Mouse (Mus musculus) stomach, embryonic 15.5 days (tissue): ENCODE results near the gene Trim25. TPM values are rescaled to one million over a fixed set of nuclear protein-coding genes. Genes with fewer than 3 reads are reported as not detected.

Experiments used
- ATAC-seq: fragments of 200-750 bp; cut with Nextera tagmentation; 2 replicates; pipeline ENCODE4 v1.8.0; 2017; ENCODE audit warnings: low read depth, moderate number of reproducible peaks, moderate TSS enrichment; ENCODE audit not compliant: insufficient read depth, low FRiP score
- H3K27ac ChIP-seq: fragments of 300-500 bp; sonication (generic); 2 replicates; pipeline ENCODE4 v1.5.1; 2015; ENCODE audit warnings: mild to moderate bottlenecking, inconsistent platforms
- H3K27me3 ChIP-seq: fragments of 300-500 bp; sonication (generic); replicated peaks from 2 replicates; pipeline ENCODE4 v1.6.1; 2015; ENCODE audit warnings: inconsistent platforms
- H3K36me3 ChIP-seq: fragments of 300-500 bp; sonication (generic); 2 replicates; pipeline ENCODE4 v1.6.1; 2015; ENCODE audit warnings: inconsistent platforms
- H3K4me1 ChIP-seq: fragments of 300-500 bp; sonication (generic); 2 replicates; pipeline ENCODE4 v1.6.1; 2015; ENCODE audit warnings: inconsistent platforms
- H3K4me2 ChIP-seq: fragments of 300-500 bp; sonication (generic); 2 replicates; pipeline ENCODE4 v1.6.1; 2015; ENCODE audit warnings: mild to moderate bottlenecking, inconsistent platforms
- H3K4me3 ChIP-seq: fragments of 300-500 bp; sonication (generic); replicated peaks from 2 replicates; pipeline ENCODE4 v1.5.1; 2015; ENCODE audit warnings: inconsistent platforms
- H3K9ac ChIP-seq: fragments of 300-500 bp; sonication (generic); 2 replicates; pipeline ENCODE4 v1.6.1; 2015; ENCODE audit warnings: inconsistent platforms
- H3K9me3 ChIP-seq: fragments of 300-500 bp; sonication (generic); 2 replicates; pipeline ENCODE4 v1.6.1; 2016; ENCODE audit warnings: inconsistent platforms
- WGBS: fragments of 180-500 bp; shearing (Covaris S2); methylation state at CpG from one replicate; pipeline ENCODE4 v1.1.7; 2015; 5-methylcytosine and 5-hydroxymethylcytosine counted together
- polyA plus RNA-seq: library from polyadenylated mRNA; unstranded; fragments of >200 nt; fragmentation: Nextera tagmentation; extraction: Ambion mirVana; gene quantifications from 2 replicates; pipeline ENCODE4 v1.2.1, GENCODE M21; 2015

The Trim25 gene
- polyA plus RNA-seq, 1 experiment from 2014 or later, result 28.4 TPM

DNA sequence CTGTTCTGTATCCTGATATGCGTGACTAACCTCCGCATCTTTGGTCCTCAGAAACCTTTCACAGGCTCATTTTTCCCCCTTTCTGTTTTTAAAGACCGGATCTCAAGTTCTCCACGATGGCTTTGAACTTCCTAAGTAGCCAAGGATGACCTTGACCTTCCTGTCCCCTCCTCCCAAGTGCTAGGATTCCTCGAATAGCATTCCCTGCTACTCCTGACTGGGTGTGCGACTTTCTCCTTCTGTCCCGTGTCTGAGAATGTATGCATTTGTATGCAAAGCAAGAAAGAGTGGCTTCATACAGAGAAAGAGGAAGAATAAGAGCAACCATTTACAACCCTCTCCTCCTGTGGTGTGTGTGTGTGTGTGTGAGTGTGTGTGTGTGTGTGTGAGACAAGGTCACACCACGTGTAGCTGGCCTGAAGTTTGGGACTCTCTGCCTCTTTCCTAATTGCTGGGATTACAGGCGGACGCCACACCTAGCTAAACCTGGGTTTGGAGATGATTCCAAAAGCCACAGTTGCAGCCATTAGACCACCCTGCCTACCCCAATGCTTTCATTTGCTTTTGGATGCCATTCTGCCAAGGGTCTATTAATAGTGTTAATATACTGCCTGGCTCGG lies 68.8 kb downstream of the Trim25 start:
- no peak overlapping the region for H3K4me3 ChIP-seq
- WGBS, result 63% methylated on average over 11 of the region's 11 CpGs
- peak overlapping the region; percentile 35; the same call in 1 of the 2 replicates for H3K27ac ChIP-seq
- H3K9ac ChIP-seq, result no peak overlapping the region
- no peak for ATAC-seq
- H3K36me3 ChIP-seq, result no peaks in the 10 kb centered on the region
- H3K9me3 ChIP-seq, result no peaks in the 10 kb centered on the region
- H3K4me1 ChIP-seq, result no peaks in the 10 kb centered on the region
- H3K27me3 ChIP-seq, result no peaks in the 10 kb centered on the region
- no peak overlapping the region for H3K4me2 ChIP-seq

DNA sequence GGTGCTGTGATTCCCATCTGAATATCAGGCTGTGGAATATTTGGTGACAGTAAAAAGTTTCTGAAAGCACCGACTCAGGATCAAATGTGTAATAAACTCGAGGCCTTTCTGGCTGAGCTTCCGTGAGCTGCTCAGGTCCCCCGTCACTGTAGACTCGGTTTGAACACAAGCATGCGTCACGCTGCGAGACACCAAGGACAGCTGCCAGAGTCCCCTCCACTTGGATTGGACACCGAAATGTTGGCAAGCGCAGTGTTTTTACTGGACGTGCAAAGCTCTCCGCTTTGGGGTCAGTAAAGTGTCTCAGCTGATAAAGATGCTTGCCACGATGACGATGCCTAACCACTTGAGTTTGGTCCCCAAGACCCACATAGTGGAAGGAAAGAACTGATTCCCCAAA lies 69.5 kb downstream of the Trim25 start:
- no peak for ATAC-seq
- Histone ChIP-seq H3K9me3 (no peaks in the 10 kb centered on the region), H3K4me3 (no peak overlapping the region), H3K4me1 (no peaks in the 10 kb centered on the region), H3K36me3 (no peaks in the 10 kb centered on the region), H3K27ac (no peak overlapping the region), H3K4me2 (no peak overlapping the region), H3K9ac (no peak overlapping the region), H3K27me3 (no peaks in the 10 kb centered on the region)
- 90% methylated on average over 14 of the region's 14 CpGs for WGBS

DNA sequence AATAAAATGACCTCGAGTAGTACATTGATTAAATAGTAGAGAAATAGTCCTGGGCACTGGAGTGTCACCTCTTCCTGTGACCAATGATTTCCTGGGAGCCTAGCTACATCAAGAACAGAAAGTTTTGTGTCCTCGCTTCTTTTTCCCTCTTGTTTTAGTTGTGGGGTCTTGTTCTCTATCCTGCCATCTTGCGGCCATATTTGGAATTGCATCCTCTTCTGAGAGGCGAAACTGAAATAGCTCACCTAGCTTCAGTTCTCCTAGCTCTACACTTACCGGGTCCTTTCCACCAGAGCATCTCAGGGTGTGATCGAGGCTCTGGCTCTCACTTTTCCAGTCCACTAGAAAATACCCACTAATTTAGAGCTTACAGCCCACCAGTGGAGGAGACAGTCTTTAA lies 70.1 kb downstream of the Trim25 start:
- 29% methylated on average over 6 of the region's 6 CpGs for WGBS
- Histone ChIP-seq H3K9ac (no peak overlapping the region), H3K4me2 (no peak overlapping the region), H3K27ac (no peak overlapping the region), H3K36me3 (no peaks in the 10 kb centered on the region), H3K4me3 (no peak overlapping the region), H3K27me3 (no peaks in the 10 kb centered on the region), H3K9me3 (no peaks in the 10 kb centered on the region), H3K4me1 (no peaks in the 10 kb centered on the region)
- no peak for ATAC-seq

Other genes with a start within 250 kb of the Trim25 start
- 23.5 and 24.6 TPM in 2 replicates for gene Akap1, start 134.8 kb upstream of the Trim25 start, polyA plus RNA-seq
- 74.5 and 85.0 TPM in 2 replicates for gene Scpep1, start 43.9 kb upstream of the Trim25 start, polyA plus RNA-seq
- gene Elobl, start 32.4 kb upstream of the Trim25 start, polyA plus RNA-seq, result not detected in 2 replicates
- 14.4 and 15.7 TPM in 2 replicates for gene Coil, start 29.1 kb upstream of the Trim25 start, polyA plus RNA-seq
- gene Dgke, start 67.5 kb downstream of the Trim25 start, polyA plus RNA-seq, result 3.8 and 4.0 TPM in 2 replicates
- gene Gm525, start 74.5 kb downstream of the Trim25 start, polyA plus RNA-seq, result 1.7 and 2.1 TPM in 2 replicates